Mouse (Mus musculus): ENCODE measurements around the gene Ror1. TPM values are rescaled to one million over a fixed set of nuclear protein-coding genes. Genes with fewer than 3 reads are reported as not detected.
A peak's percentile ranks its signal among the peaks of the same experiment; 100 is the strongest.

The Ror1 gene
- polyA plus RNA-seq, 1 experiment = 1.6 TPM

DNA sequence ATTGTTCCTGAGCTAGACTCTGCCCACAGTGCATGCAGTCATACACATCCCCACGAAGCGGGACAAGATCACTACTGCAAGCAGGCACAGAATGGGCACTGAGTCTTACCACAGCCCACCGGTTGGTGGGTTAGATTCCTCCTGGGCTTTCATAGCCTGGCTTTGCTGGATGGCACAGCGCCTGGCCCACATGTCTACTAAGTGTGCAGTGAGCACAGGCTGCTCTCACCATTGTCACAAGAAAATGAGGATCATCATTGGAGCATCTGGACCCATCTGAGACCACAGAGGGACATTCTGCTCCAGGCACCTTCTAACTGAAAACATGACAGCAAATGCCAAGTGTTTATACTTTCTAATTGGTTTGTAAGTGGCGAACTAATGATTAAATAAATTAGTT, 279.7 kb downstream of the Ror1 start:
- no peak for TF ChIP-seq POLR2A (IDR thresholded peaks at IDR 0.05; ENCODE audit: borderline replicate concordance, extremely low read depth, insufficient read depth, insufficient read length, poor library complexity, severe bottlenecking)
- TF ChIP-seq CTCF (IDR thresholded peaks at IDR 0.05; ENCODE audit: borderline replicate concordance, extremely low read depth, insufficient read depth, insufficient read length) = no peak
- peak; percentile 69 for DNase-seq (ENCODE audit: low read depth)

GRCm38 (mm10) chr4:100376163-100376562, 280.6 kb downstream of the Ror1 start:
- DNase-seq (ENCODE audit: low read depth) = no peak
- TF ChIP-seq CTCF (IDR thresholded peaks at IDR 0.05; ENCODE audit: borderline replicate concordance, extremely low read depth, insufficient read depth, insufficient read length) (no peak), POLR2A (IDR thresholded peaks at IDR 0.05; ENCODE audit: borderline replicate concordance, extremely low read depth, insufficient read depth, insufficient read length, poor library complexity, severe bottlenecking) (no peak)

DNA sequence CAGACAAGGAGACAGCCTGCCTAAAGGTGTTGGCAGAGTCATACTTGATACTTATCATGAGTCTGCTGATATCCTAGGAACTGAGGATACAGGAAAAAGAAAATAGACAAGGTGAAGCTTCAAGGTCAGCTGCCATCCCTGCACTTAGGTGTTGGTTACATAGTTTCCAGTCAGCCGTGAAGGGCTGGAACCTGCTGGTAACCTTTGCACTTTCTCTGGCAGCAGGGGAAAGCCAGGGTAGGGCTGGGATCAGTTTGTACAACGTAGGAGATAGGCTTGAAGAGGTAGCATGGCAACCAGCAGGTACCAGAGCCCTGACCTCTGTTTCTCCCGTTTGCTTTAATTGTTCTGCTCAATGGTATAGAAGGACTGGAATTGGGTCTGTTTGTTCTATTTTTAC, 281.6 kb downstream of the Ror1 start:
- no peak for DNase-seq (ENCODE audit: low read depth)
- TF ChIP-seq CTCF (IDR thresholded peaks at IDR 0.05; ENCODE audit: borderline replicate concordance, extremely low read depth, insufficient read depth, insufficient read length) (no peak), POLR2A (IDR thresholded peaks at IDR 0.05; ENCODE audit: borderline replicate concordance, extremely low read depth, insufficient read depth, insufficient read length, poor library complexity, severe bottlenecking) (no peak)

GRCm38 (mm10) chr4:100377996-100378395, 282.4 kb downstream of the Ror1 start:
- TF ChIP-seq CTCF (IDR thresholded peaks at IDR 0.05; ENCODE audit: borderline replicate concordance, extremely low read depth, insufficient read depth, insufficient read length) (no peak), POLR2A (IDR thresholded peaks at IDR 0.05; ENCODE audit: borderline replicate concordance, extremely low read depth, insufficient read depth, insufficient read length, poor library complexity, severe bottlenecking) (no peak)
- no peak for DNase-seq (ENCODE audit: low read depth)

GRCm38 (mm10) chr4:100381760-100382159, 286.2 kb downstream of the Ror1 start:
- DNase-seq (ENCODE audit: low read depth) = no peak
- TF ChIP-seq CTCF (IDR thresholded peaks at IDR 0.05; ENCODE audit: borderline replicate concordance, extremely low read depth, insufficient read depth, insufficient read length) (no peak), POLR2A (IDR thresholded peaks at IDR 0.05; ENCODE audit: borderline replicate concordance, extremely low read depth, insufficient read depth, insufficient read length, poor library complexity, severe bottlenecking) (no peak)

DNA sequence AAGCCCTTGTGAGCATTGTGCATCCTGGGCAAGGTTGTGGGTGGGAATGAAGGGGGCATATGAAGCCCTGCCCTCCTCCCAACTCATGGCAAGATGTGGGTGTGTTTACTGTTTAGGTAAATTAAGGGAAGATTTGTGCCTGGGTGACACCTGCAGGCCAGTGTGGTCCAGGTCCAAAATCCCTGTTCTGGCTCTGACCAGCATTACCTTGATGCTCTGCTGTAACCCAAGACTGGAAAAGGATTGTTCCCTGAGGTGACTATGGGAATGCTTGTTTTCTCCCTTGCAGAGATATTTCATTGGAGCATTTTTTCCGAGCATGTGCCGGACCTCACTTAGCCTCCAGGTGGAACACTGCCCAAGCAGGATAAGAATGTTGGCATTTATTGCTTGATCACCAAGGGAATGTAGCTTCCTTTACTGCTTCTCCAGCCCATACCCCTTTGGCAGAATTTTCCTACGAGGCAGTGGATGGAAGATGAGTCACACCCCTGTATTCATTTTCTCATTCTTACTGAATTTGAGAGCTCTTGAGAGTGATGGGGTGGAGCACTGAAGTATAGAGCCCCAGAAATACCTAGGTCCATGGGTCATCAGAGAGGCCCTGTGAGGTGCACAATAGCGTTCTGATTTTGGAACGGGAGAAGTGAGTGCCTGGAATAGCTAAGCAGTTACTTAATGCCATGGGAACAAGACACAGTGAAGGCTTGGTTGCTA, 290.8 kb downstream of the Ror1 start:
- DNase-seq (ENCODE audit: low read depth) = no peak
- no peak for TF ChIP-seq POLR2A (IDR thresholded peaks at IDR 0.05; ENCODE audit: borderline replicate concordance, extremely low read depth, insufficient read depth, insufficient read length, poor library complexity, severe bottlenecking)
- TF ChIP-seq CTCF (IDR thresholded peaks at IDR 0.05; ENCODE audit: borderline replicate concordance, extremely low read depth, insufficient read depth, insufficient read length) = no peak

GRCm38 (mm10) chr4:100390436-100390835, 294.8 kb downstream of the Ror1 start:
- no peak for DNase-seq (ENCODE audit: low read depth)
- TF ChIP-seq CTCF (IDR thresholded peaks at IDR 0.05; ENCODE audit: borderline replicate concordance, extremely low read depth, insufficient read depth, insufficient read length) (no peak), POLR2A (IDR thresholded peaks at IDR 0.05; ENCODE audit: borderline replicate concordance, extremely low read depth, insufficient read depth, insufficient read length, poor library complexity, severe bottlenecking) (no peak)

DNA sequence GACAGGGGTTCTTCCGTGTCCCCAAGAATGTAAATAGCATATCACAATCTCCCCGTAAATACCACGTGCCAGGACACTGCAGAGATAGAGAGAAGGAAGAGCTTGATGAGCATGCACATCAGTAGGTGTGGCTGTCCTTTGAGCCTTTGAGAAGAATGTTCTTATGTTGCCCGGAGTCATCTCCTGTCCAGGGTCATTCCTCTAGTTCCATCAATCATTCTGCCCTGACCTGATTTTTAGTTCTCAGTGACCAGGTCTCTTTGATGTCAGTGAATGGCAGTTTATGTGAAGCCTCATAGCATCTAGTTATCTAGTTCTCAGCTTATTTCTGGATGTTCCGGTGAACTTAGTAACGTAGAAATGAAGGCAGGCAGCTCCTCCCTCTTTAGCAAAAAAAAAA, 295.4 kb downstream of the Ror1 start:
- TF ChIP-seq CTCF (IDR thresholded peaks at IDR 0.05; ENCODE audit: borderline replicate concordance, extremely low read depth, insufficient read depth, insufficient read length) = no peak
- TF ChIP-seq POLR2A (IDR thresholded peaks at IDR 0.05; ENCODE audit: borderline replicate concordance, extremely low read depth, insufficient read depth, insufficient read length, poor library complexity, severe bottlenecking) = no peak
- no peak for DNase-seq (ENCODE audit: low read depth)

DNA sequence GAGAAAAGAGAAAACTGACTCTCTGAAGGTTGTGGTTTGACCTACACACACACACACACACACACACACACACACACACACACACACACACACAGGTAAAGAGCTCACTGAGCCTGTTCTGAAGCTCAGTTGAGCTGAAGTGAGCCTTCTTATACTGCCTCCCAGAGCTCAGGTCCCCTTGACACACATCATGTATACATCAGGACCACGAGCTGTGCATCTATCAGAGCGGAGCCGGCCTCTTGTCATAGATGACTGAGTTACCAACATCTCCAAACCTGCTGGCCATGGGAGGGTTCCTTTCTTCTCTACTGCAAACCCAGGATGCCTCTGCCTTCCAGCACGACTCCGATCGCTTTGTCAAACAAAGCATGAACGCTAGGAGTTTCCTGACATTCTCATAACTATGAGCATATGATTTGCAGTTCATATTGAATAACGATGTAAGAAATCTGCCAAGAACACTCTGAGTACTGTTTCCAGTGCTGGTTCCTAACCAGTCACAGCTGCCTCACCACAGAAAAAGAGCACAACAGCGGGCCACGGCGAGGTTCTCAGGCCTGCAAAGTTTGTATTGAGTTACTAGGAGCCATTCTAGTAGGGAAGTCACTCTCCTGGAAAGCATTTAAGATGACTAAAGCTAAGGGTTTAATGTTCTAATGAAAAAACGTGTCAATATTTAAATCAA, 297.9 kb downstream of the Ror1 start:
- TF ChIP-seq CTCF (IDR thresholded peaks at IDR 0.05; ENCODE audit: borderline replicate concordance, extremely low read depth, insufficient read depth, insufficient read length) = no peak
- TF ChIP-seq POLR2A (IDR thresholded peaks at IDR 0.05; ENCODE audit: borderline replicate concordance, extremely low read depth, insufficient read depth, insufficient read length, poor library complexity, severe bottlenecking) = no peak
- no peak for DNase-seq (ENCODE audit: low read depth)

GRCm38 (mm10) chr4:100395407-100395806, 299.8 kb downstream of the Ror1 start:
- TF ChIP-seq CTCF (IDR thresholded peaks at IDR 0.05; ENCODE audit: borderline replicate concordance, extremely low read depth, insufficient read depth, insufficient read length) (no peak), POLR2A (IDR thresholded peaks at IDR 0.05; ENCODE audit: borderline replicate concordance, extremely low read depth, insufficient read depth, insufficient read length, poor library complexity, severe bottlenecking) (no peak)
- no peak for DNase-seq (ENCODE audit: low read depth)

DNA sequence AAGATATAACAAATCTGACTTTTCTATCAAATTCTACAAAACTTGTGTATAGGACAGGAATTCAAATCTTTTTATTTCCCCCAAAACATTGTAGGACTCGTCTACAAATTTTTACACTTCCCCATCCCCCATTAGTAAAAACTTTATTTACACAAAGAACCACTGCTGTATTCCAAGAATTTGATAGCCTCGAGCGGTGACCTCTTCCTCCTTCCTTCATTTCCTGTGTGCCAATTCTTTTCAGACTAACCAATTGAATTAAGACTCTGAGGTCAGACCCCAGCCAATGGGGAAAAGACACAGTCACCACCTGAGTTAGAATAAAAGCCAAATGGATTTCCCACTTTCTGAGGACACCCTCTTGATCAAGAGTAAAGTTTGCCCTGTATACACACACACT, 302.5 kb downstream of the Ror1 start:
- no peak for TF ChIP-seq POLR2A (IDR thresholded peaks at IDR 0.05; ENCODE audit: borderline replicate concordance, extremely low read depth, insufficient read depth, insufficient read length, poor library complexity, severe bottlenecking)
- TF ChIP-seq CTCF (IDR thresholded peaks at IDR 0.05; ENCODE audit: borderline replicate concordance, extremely low read depth, insufficient read depth, insufficient read length) = no peak

DNA sequence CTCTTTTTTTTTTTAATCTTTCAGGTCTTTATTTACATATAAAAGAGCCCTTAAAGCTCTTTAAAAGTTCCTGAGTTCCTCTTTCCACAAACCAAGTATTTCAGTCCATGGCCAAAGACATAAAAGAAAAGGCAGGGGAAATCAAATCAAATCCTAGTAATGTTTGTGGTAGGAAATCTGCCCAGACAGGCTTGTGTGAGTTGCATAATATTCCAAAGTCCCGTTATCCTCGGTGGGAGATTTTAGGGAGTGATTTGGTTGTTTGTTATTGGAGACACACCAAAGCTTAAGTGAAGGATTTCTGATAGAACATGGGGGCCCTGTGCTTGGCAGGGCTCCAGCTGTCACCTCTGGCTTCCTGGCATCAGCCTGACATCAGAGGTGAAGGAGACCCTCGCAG, 305.5 kb downstream of the Ror1 start:
- TF ChIP-seq POLR2A (IDR thresholded peaks at IDR 0.05; ENCODE audit: borderline replicate concordance, extremely low read depth, insufficient read depth, insufficient read length, poor library complexity, severe bottlenecking) (no peak), CTCF (IDR thresholded peaks at IDR 0.05; ENCODE audit: borderline replicate concordance, extremely low read depth, insufficient read depth, insufficient read length) (no peak)
- no peak for DNase-seq (ENCODE audit: low read depth)

More for the DNA sequence above, 302.5 kb downstream of the Ror1 start:
- DNase-seq (ENCODE audit: low read depth) = no peak

Measured in brain, embryonic 14.5 days (tissue).